Mouse (Mus musculus) C2C12 (cell line): Measurements from ENCODE around the gene A430033K04Rik.

Source experiments
- CEBPB ChIP-seq: IDR thresholded peaks from one replicate; pipeline ENCODE4 v1.6.1; 2011; ENCODE audit warnings: low read depth, mild to moderate bottlenecking, control low read depth, moderate library complexity
- CTCF ChIP-seq: IDR thresholded peaks from one replicate; pipeline ENCODE4 v1.5.1; 2011; ENCODE audit not compliant: control insufficient read depth, insufficient read depth, insufficient read length
- FOSL1 ChIP-seq: IDR thresholded peaks from one replicate; pipeline ENCODE4 v1.8.0; 2011; ENCODE audit warnings: mild to moderate bottlenecking, low read length; ENCODE audit not compliant: poor library complexity, insufficient read depth, severe bottlenecking
- MAX ChIP-seq: IDR thresholded peaks from one replicate; pipeline ENCODE4 v1.6.1; 2011; ENCODE audit warnings: mild to moderate bottlenecking, control low read depth
- MYOD1 ChIP-seq: IDR thresholded peaks from one replicate; pipeline ENCODE4 v1.6.1; 2011; ENCODE audit warnings: low read depth; ENCODE audit not compliant: control insufficient read depth, insufficient read length
- MYOG ChIP-seq: IDR thresholded peaks from one replicate; pipeline ENCODE4 v1.6.1; 2011; ENCODE audit not compliant: control insufficient read depth, insufficient read length; ENCODE audit errors: extremely low read depth
- USF1 ChIP-seq: IDR thresholded peaks from one replicate; pipeline ENCODE4 v1.6.1; 2011; ENCODE audit warnings: low read depth, mild to moderate bottlenecking, control low read depth, moderate library complexity

- TF ChIP-seq CTCF (no peak), MAX (no peak), MYOG (no peak), USF1 (no peak), CEBPB (no peak), MYOD1 (no peak), FOSL1 (no peak)
Measured at GRCm38 (mm10) chr5:138641081-138641480, 18.4 kb downstream of the A430033K04Rik start.
